Mouse (Mus musculus): ENCODE measurements at regions not wholly inside any gene's neighbourhood (a gene's known extent, or its start where the extent isn't known, plus 50 kb on each side); places are given as distances from the start of the nearest gene placed in this dataset.
A peak's percentile ranks its signal among the peaks of the same experiment; 100 is the strongest.

GRCm38 (mm10) chr17:84129204-84129603, 58.5 kb downstream of the Zfp36l2 start:
- Histone ChIP-seq H3K27ac (ENCODE audit: low read length) (no peak overlapping the region), H3K9ac (ENCODE audit: low read length) (no peak overlapping the region), H3K4me2 (ENCODE audit: low read depth, low read length) (no peak overlapping the region), H3K9me3 (replicated peaks; ENCODE audit: control insufficient read depth, low read length) (no peaks in the 10 kb centered on the region), H3K4me3 (replicated peaks; ENCODE audit: low read length) (no peak overlapping the region), H3K36me3 (ENCODE audit: control insufficient read depth, insufficient read depth, low read length) (no peaks in the 10 kb centered on the region), H3K27me3 (ENCODE audit: control insufficient read depth, insufficient read depth, low read length) (no peaks in the 10 kb centered on the region), H3K4me1 (ENCODE audit: control insufficient read depth, insufficient read depth, low read length) (peaks cover 12% of the 10 kb centered on the region; the same call in 1 of the 2 replicates)
- 59% methylated on average over 13 of the region's 13 CpGs for WGBS
- no peak for ATAC-seq (ENCODE audit: insufficient read depth, low FRiP score)

DNA sequence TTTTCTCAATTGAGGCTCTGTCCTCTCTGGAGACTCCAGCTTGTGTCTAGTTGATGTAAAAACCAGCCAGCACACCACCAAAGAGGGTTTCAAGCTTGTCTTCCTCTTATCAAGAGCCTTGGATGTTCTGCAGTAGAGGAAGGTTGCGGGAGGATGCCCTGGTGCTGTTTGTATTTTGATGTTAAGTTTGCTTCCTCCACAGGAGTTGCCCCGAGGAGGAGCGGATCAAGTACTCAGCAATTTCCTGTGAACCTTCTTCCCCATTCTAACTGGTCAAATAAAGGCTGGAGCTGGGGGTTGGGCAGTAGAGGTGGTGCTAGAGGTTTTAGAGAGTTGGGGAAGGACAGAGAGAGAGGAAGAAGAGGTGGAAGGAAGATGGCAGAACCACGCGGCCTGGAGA, 59.5 kb downstream of the Zfp36l2 start:
- H3K9ac ChIP-seq (ENCODE audit: low read length): no peak overlapping the region
- peaks cover 6% of the 10 kb centered on the region; the same call in 1 of the 2 replicates for H3K4me1 ChIP-seq (ENCODE audit: control insufficient read depth, insufficient read depth, low read length)
- no peak overlapping the region for H3K4me2 ChIP-seq (ENCODE audit: low read depth, low read length)
- no peak overlapping the region for H3K4me3 ChIP-seq (replicated peaks; ENCODE audit: low read length)
- H3K36me3 ChIP-seq (ENCODE audit: control insufficient read depth, insufficient read depth, low read length): no peaks in the 10 kb centered on the region
- no peaks in the 10 kb centered on the region for H3K9me3 ChIP-seq (replicated peaks; ENCODE audit: control insufficient read depth, low read length)
- 77% methylated on average over 5 of the region's 5 CpGs for WGBS
- ATAC-seq (ENCODE audit: insufficient read depth, low FRiP score): no peak
- no peak overlapping the region for H3K27ac ChIP-seq (ENCODE audit: low read length)
- H3K27me3 ChIP-seq (ENCODE audit: control insufficient read depth, insufficient read depth, low read length): no peaks in the 10 kb centered on the region

DNA sequence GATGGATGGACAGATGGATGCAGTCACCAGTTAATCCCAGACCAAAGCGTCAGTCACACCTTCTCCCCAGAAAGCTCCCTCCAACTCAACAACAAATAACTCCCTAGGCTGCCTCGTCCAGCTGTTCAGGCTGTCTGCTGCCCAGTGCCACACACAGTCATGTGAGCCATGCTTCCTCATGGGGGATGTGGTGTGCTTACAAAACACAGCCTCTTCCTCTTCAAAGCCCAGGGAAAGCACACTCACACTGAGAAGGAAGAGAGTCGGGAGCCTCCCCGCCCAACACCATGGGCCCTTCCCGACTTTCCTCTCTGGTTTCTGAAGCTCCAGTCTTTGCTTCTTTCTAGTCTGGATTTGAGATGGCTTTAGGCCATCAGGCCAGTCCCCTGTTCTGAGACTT, 61.6 kb downstream of the Zfp36l2 start:
- Histone ChIP-seq H3K4me1 (ENCODE audit: control insufficient read depth, insufficient read depth, low read length) (0 out of 2 replicates have a peak, but pooled peaks cover 6% of the 10 kb centered on the region), H3K9ac (ENCODE audit: low read length) (no peak overlapping the region), H3K9me3 (replicated peaks; ENCODE audit: control insufficient read depth, low read length) (no peaks in the 10 kb centered on the region), H3K27me3 (ENCODE audit: control insufficient read depth, insufficient read depth, low read length) (no peaks in the 10 kb centered on the region), H3K27ac (ENCODE audit: low read length) (peak overlapping the region; percentile 47; the same call in 1 of the 2 replicates), H3K36me3 (ENCODE audit: control insufficient read depth, insufficient read depth, low read length) (no peaks in the 10 kb centered on the region), H3K4me3 (replicated peaks; ENCODE audit: low read length) (no peak overlapping the region), H3K4me2 (ENCODE audit: low read depth, low read length) (no peak overlapping the region)
- ATAC-seq (ENCODE audit: insufficient read depth, low FRiP score): no peak; the same call in 1 of the 2 replicates
- 61% methylated on average over 5 of the region's 5 CpGs for WGBS

DNA sequence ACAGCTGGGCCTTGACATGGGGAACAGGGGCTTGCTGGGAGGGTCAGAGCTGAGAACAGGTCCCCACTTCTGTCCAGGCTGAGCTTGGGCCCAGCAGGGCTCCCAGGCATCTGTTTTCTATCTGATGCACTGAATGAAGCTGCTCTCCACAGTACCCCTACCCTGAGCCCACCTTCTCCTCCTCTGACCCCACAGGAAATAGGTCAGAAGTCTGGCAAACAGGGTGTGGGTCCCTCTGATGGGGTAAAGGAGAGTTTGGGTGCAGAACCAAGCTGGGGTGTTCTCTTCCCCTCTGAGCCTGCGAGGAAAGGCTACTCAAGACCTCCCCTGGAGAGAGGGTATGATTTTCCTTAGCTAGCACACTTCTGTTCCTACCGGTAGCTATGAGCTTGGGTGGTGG, 64.6 kb downstream of the Zfp36l2 start:
- Histone ChIP-seq H3K27ac (ENCODE audit: low read length) (no peak overlapping the region), H3K36me3 (ENCODE audit: control insufficient read depth, insufficient read depth, low read length) (no peaks in the 10 kb centered on the region), H3K27me3 (ENCODE audit: control insufficient read depth, insufficient read depth, low read length) (no peaks in the 10 kb centered on the region), H3K4me1 (ENCODE audit: control insufficient read depth, insufficient read depth, low read length) (0 out of 2 replicates have a peak, but pooled peaks cover 6% of the 10 kb centered on the region), H3K9ac (ENCODE audit: low read length) (no peak overlapping the region), H3K4me3 (replicated peaks; ENCODE audit: low read length) (no peak overlapping the region), H3K9me3 (replicated peaks; ENCODE audit: control insufficient read depth, low read length) (no peaks in the 10 kb centered on the region), H3K4me2 (ENCODE audit: low read depth, low read length) (no peak overlapping the region)
- WGBS: 90% methylated on average over 2 of the region's 2 CpGs
- no peak for ATAC-seq (ENCODE audit: insufficient read depth, low FRiP score)

- 79% methylated on average over 6 of the region's 6 CpGs for WGBS
- ATAC-seq (ENCODE audit: insufficient read depth, low FRiP score): no peak
- H3K4me3 ChIP-seq (replicated peaks; ENCODE audit: low read length): no peak overlapping the region
- no peak overlapping the region for H3K27ac ChIP-seq (ENCODE audit: low read length)
- H3K9me3 ChIP-seq (replicated peaks; ENCODE audit: control insufficient read depth, low read length): no peaks in the 10 kb centered on the region
- H3K36me3 ChIP-seq (ENCODE audit: control insufficient read depth, insufficient read depth, low read length): no peaks in the 10 kb centered on the region
- H3K4me1 ChIP-seq (ENCODE audit: control insufficient read depth, insufficient read depth, low read length): 0 out of 2 replicates have a peak, but pooled peaks cover 6% of the 10 kb centered on the region
- H3K9ac ChIP-seq (ENCODE audit: low read length): no peak overlapping the region
- H3K27me3 ChIP-seq (ENCODE audit: control insufficient read depth, insufficient read depth, low read length): no peaks in the 10 kb centered on the region
- no peak overlapping the region for H3K4me2 ChIP-seq (ENCODE audit: low read depth, low read length)
Measured at GRCm38 (mm10) chr17:84122486-84123131, 65.1 kb downstream of the Zfp36l2 start.

GRCm38 (mm10) chr17:84121291-84121690, 66.5 kb downstream of the Zfp36l2 start:
- Histone ChIP-seq H3K36me3 (ENCODE audit: control insufficient read depth, insufficient read depth, low read length) (no peaks in the 10 kb centered on the region), H3K27ac (ENCODE audit: low read length) (no peak overlapping the region), H3K4me1 (ENCODE audit: control insufficient read depth, insufficient read depth, low read length) (peaks cover 6% of the 10 kb centered on the region; the same call in 1 of the 2 replicates), H3K4me3 (replicated peaks; ENCODE audit: low read length) (no peak overlapping the region), H3K27me3 (ENCODE audit: control insufficient read depth, insufficient read depth, low read length) (no peaks in the 10 kb centered on the region), H3K4me2 (ENCODE audit: low read depth, low read length) (no peak overlapping the region), H3K9ac (ENCODE audit: low read length) (no peak overlapping the region), H3K9me3 (replicated peaks; ENCODE audit: control insufficient read depth, low read length) (no peaks in the 10 kb centered on the region)
- WGBS: 70% methylated on average over 6 of the region's 6 CpGs
- no peak for ATAC-seq (ENCODE audit: insufficient read depth, low FRiP score)

- Histone ChIP-seq H3K4me2 (ENCODE audit: low read depth, low read length) (no peak overlapping the region), H3K27ac (ENCODE audit: low read length) (peak overlapping the region; percentile 39), H3K9me3 (replicated peaks; ENCODE audit: control insufficient read depth, low read length) (no peaks in the 10 kb centered on the region), H3K36me3 (ENCODE audit: control insufficient read depth, insufficient read depth, low read length) (no peaks in the 10 kb centered on the region), H3K9ac (ENCODE audit: low read length) (no peak overlapping the region; the same call in 1 of the 2 replicates), H3K4me3 (replicated peaks; ENCODE audit: low read length) (no peak overlapping the region), H3K4me1 (ENCODE audit: control insufficient read depth, insufficient read depth, low read length) (peaks cover 9% of the 10 kb centered on the region; the same call in 1 of the 2 replicates), H3K27me3 (ENCODE audit: control insufficient read depth, insufficient read depth, low read length) (no peaks in the 10 kb centered on the region)
- ATAC-seq (ENCODE audit: insufficient read depth, low FRiP score): peak; percentile 53
- 89% methylated on average over 16 of the region's 16 CpGs for WGBS
Measured at GRCm38 (mm10) chr17:84119221-84120017, 68.3 kb downstream of the Zfp36l2 start.

DNA sequence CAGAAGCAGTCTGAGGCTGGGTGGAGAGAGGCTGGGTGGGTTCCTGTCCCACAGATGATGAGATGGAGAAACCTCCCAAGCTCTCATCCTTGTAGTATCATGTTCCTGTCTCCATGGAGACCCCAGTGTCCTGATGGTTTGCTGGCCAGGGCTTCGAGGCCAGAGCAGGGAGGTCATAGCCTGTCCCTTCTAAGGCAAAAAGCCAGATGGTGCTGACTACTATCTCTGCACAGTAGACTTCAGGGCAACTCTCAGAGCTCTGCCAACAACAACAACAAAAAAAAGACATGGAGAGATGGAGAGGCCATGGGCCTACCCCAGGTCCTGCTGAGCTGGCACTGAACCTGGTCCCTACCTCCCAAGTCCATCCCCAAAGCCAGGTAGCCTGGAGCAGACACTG, 69.0 kb downstream of the Zfp36l2 start:
- H3K9me3 ChIP-seq (replicated peaks; ENCODE audit: control insufficient read depth, low read length): no peaks in the 10 kb centered on the region
- no peak for ATAC-seq (ENCODE audit: insufficient read depth, low FRiP score)
- H3K27ac ChIP-seq (ENCODE audit: low read length): peak overlapping the region; percentile 39
- H3K9ac ChIP-seq (ENCODE audit: low read length): 0 out of 2 replicates have a peak overlapping the region, but pooled peaks have one; percentile 43
- no peak overlapping the region for H3K4me3 ChIP-seq (replicated peaks; ENCODE audit: low read length)
- H3K27me3 ChIP-seq (ENCODE audit: control insufficient read depth, insufficient read depth, low read length): no peaks in the 10 kb centered on the region
- H3K36me3 ChIP-seq (ENCODE audit: control insufficient read depth, insufficient read depth, low read length): no peaks in the 10 kb centered on the region
- peaks cover 15% of the 10 kb centered on the region; the same call in 1 of the 2 replicates for H3K4me1 ChIP-seq (ENCODE audit: control insufficient read depth, insufficient read depth, low read length)
- no peak overlapping the region for H3K4me2 ChIP-seq (ENCODE audit: low read depth, low read length)
- 60% methylated on average over 1 of the region's 1 CpGs for WGBS

DNA sequence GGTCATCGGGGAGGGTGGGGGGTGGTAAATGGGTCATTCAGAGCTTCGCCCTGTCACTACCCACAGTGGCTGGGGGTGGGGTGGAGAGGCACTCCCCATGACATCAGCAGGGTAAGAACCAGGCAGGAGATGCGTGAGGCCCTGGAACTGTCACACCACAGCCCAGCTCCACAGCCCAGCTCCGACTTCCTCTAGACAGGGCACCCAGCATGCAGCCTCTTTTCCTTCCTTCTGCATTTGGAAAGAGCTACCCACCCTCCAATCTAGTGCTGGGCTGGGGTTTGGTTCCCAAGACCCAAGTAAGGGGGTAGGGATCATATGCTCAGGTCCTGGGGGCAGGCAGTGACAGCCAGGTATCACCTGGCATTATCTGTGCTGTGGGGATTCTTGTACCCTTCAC, 69.5 kb downstream of the Zfp36l2 start:
- H3K4me2 ChIP-seq (ENCODE audit: low read depth, low read length): no peak overlapping the region
- H3K4me3 ChIP-seq (replicated peaks; ENCODE audit: low read length): no peak overlapping the region
- 82% methylated on average over 4 of the region's 4 CpGs for WGBS
- no peak for ATAC-seq (ENCODE audit: insufficient read depth, low FRiP score)
- peak overlapping the region; percentile 39; the same call in 1 of the 2 replicates for H3K27ac ChIP-seq (ENCODE audit: low read length)
- H3K36me3 ChIP-seq (ENCODE audit: control insufficient read depth, insufficient read depth, low read length): no peaks in the 10 kb centered on the region
- peaks cover 16% of the 10 kb centered on the region; the same call in 1 of the 2 replicates for H3K4me1 ChIP-seq (ENCODE audit: control insufficient read depth, insufficient read depth, low read length)
- H3K9me3 ChIP-seq (replicated peaks; ENCODE audit: control insufficient read depth, low read length): no peaks in the 10 kb centered on the region
- no peaks in the 10 kb centered on the region for H3K27me3 ChIP-seq (ENCODE audit: control insufficient read depth, insufficient read depth, low read length)
- H3K9ac ChIP-seq (ENCODE audit: low read length): 0 out of 2 replicates have a peak overlapping the region, but pooled peaks have one; percentile 43
